Mouse (Mus musculus) left cerebral cortex, postnatal 4 days (tissue): Measurements from ENCODE around the gene Kcnj14. TPM values are rescaled to one million over a fixed set of nuclear protein-coding genes. Genes with fewer than 3 reads are reported as not detected.
A peak's percentile ranks its signal among the peaks of the same experiment; 100 is the strongest.

Experiments
- DNase-seq: peaks from one replicate; pipeline ENCODE4 v3.0.0-alpha.2; 2022
- intact Hi-C: fragments of 180-260 bp; cut with DNase I; formaldehyde crosslinking; loops from one replicate; pipeline ENCODE4 v1.15.1; 2025
- total RNA-seq, 2 experiments: library from RNA; stranded (reverse); gene quantifications; 2 replicates each; pipeline ENCODE4 v1.2.3; 2021

The Kcnj14 gene
- total RNA-seq, 2 experiments from 2014 or later, result 1.6 to 2.1 TPM

- DNase-seq, result no peak
- intact Hi-C loops, result loop anchor here (5.0 kb wide), 1 partner anchor 77 kb away; the partner anchor contains the start of gene Fam83e
These were observed 25.7 kb downstream of the Kcnj14 start for GRCm38 (mm10) chr7:45798931-45799330.

- intact Hi-C loops, result loop anchor here (5.0 kb wide), 1 partner anchor 76 kb away; the partner anchor contains the start of gene Fam83e
- no peak for DNase-seq
These were observed 26.1 kb downstream of the Kcnj14 start for GRCm38 (mm10) chr7:45798511-45798836.

GRCm38 (mm10) chr7:45797661-45798510, 26.7 kb downstream of the Kcnj14 start:
- peak; percentile 7 for DNase-seq
- intact Hi-C loops, result loop anchor here (5.0 kb wide), 1 partner anchor 76 kb away; the partner anchor contains the start of gene Fam83e

DNA sequence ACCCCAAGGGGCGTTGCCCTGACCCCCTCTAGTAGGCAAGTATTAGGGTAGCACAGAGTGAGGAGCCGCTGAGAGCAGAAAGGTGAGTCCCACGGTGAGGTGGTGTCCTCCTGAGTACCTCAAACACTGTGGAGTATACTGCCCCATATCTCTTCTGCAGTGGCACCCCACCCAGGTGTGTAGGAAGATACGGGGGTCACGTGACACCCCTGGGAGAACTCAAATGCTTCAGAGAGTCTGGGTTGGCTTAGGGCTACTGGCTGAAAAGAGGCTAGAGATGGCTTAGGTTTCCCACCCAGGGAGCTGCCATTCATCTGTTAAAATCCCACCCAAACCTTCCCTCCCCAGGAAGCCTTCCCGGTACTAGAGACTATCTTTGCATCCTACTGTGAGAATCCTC, 27.6 kb downstream of the Kcnj14 start:
- intact Hi-C loops, result loop anchor here (5.0 kb wide), 1 partner anchor 75 kb away; the partner anchor contains the start of gene Fam83e
- DNase-seq, result no peak

DNA sequence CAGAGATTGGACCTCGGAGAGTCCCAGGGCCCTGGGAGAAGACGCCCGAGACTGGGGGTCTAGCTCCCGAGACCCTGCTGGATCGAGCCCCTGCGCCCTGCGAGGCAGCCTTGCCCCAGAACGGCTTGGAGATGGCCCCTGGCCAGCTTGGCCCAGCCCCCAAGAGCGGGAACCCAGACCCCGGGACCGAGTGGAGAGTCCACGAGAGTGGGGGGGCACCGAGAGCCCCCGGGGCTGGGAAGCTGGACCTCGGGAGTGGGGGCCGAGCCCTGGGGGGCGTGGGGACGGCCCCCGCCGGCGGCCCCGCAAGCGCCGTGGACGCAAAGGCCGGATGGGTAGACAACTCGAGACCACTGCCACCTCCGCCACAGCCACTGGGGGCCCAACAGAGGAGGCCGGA, 29.6 kb downstream of the Kcnj14 start:
- DNase-seq, result peak; percentile 17
- intact Hi-C loops, result loop anchor here (5.0 kb wide), 1 partner anchor 73 kb away; the partner anchor contains the start of gene Fam83e

DNA sequence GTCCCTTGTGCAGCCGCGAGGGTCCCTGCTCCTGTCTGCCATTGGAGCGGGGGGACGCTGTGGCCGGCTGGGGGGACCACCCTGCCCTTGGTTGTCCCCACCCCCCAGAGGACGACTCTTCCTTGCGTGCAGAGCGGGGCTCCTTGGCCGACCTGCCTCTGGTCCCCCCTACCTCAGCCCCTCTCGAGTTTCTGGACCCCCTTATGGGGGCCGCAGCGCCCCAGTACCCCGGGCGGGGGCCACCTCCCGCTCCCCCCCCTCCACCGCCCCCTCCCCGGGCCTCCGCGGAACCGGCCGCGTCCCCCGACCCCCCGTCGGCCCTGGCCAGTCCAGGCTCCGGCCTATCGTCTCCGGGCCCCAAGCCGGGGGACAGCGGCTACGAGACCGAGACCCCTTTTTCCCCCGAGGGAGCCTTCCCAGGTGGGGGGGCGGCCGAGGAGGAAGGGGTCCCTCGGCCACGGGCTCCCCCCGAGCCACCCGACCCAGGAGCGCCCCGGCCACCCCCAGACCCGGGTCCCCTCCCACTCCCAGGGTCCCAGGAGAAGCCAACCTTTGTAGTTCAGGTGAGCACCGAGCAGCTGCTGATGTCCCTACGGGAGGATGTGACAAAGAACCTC, 30.5 kb downstream of the Kcnj14 start:
- DNase-seq, result peak; percentile 12
- intact Hi-C loops, result no loop called here

GRCm38 (mm10) chr7:45793240-45793639, 31.3 kb downstream of the Kcnj14 start:
- DNase-seq, result no peak

DNA sequence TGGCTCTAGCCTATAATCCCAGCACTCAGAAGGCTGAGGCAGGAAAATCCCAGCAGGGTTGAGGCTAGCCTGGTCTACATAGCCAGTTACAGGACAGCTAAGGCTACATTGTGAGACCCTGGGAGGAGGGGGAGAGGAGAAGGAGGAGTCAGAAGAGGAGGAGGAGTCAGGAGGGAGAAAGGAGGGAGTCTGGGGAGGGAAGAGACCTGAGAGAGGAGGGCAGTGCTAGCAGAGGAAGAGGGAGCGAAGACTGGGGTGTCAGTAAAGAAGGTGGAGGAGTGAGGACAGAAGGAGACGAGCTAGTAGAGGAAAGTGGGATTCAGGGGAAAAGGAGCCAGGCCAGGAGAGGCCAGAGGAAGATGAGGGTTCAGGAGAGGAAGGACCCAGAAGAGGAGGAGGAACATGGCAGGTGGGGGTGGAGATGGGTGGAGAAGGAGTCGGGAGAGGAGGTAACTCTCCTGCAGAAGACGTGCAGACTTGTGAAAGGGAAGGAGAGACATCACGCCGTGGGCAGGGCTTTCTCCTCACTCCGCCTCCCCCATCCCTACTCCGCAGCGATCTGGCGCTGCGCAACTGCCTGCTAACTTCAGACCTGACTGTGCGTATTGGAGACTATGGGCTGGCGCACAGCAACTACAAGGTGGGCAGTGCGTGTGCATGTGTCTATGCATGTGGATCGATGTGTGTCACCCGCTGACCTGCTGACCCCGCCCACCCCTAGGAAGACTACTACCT, 32.7 kb downstream of the Kcnj14 start:
- no peak for DNase-seq
- intact Hi-C loops, result no loop called here

More at GRCm38 (mm10) chr7:45793240-45793639, 31.3 kb downstream of the Kcnj14 start:
- intact Hi-C loops, result no loop called here

DNA sequence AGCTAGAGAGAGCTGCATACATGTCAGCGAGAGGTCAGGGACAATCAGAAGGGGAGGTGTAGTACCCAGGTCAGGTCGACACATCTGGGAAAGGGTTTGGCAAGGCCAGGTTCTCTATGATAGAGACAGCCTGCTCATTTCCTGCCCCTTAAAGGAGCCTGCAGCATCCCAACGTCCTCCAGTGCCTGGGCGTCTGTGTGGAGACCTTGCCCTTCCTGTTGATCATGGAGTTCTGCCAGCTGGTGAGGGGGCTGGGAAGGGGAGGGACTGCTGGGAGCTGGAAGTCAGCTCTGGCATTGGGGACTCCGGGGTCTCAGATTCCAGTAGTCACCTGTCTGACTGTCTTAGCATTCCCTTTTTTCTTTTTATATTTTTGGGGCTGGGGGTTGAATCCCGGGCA, 33.9 kb downstream of the Kcnj14 start:
- intact Hi-C loops, result no loop called here
- no peak for DNase-seq

GRCm38 (mm10) chr7:45787642-45788041, 36.9 kb downstream of the Kcnj14 start:
- intact Hi-C loops, result no loop called here
- DNase-seq, result no peak

- peak; percentile 43 for DNase-seq
- intact Hi-C loops, result no loop called here
These were observed 37.7 kb downstream of the Kcnj14 start for GRCm38 (mm10) chr7:45786661-45787413.

- peak; percentile 86 for DNase-seq
- intact Hi-C loops, result no loop called here
These were observed 38.4 kb downstream of the Kcnj14 start for GRCm38 (mm10) chr7:45786136-45786578.

DNA sequence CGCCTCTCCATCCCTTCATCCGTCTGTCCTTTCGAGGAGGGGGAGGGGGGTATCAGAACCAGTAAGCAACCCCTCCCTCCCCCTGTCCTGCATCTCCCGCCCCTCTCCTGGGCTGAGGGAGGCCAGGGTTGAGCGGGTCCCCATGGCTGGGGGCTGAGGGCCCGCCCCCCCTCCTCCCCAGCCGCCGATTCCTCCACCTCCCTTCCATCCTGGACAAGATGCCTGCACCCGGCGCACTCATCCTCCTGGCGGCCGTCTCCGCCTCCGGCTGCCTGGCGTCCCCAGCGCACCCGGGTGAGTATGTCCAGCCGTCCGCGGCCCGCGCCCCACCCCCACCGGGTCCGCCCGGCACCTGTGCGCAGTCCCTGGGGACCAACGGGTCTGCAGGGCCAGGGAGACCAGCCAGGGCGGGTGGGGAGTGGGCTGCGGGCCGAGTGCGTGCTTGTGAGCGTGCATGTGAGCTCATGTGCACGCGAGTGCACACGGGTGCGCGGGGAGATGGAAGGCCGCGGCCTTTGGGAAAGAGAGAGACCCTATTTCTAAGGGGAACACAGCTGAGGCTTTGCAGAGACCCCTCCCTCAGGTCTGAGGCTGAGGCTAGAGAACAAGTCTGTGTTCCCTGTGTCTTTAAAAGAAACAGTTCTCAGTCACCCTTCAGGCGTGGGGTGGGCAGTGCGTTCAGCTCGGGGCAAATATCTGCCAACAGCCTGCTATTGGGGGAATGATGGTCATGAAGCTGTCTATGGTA, 39.0 kb downstream of the Kcnj14 start:
- intact Hi-C loops, result no loop called here
- DNase-seq, result peak; percentile 82

- DNase-seq, result peak; percentile 97
- intact Hi-C loops, result no loop called here
These were observed 39.8 kb downstream of the Kcnj14 start, which contains the start of gene Sult2b1 for GRCm38 (mm10) chr7:45784524-45785372. Gene Sult2b1 (minus strand): TSS chr7:45784669.

- peak; percentile 86 for DNase-seq
- intact Hi-C loops, result no loop called here
These were observed 41.0 kb downstream of the Kcnj14 start, which contains the start of gene Lmtk3 for GRCm38 (mm10) chr7:45783511-45784091. Gene Lmtk3 (plus strand): TSS chr7:45783738.

GRCm38 (mm10) chr7:45782271-45782670, 42.3 kb downstream of the Kcnj14 start:
- intact Hi-C loops, result no loop called here
- DNase-seq, result no peak

- intact Hi-C loops, result no loop called here
- DNase-seq, result no peak
These were observed 45.4 kb downstream of the Kcnj14 start for GRCm38 (mm10) chr7:45779081-45779641.

GRCm38 (mm10) chr7:45775237-45775636, 49.3 kb downstream of the Kcnj14 start:
- DNase-seq, result no peak
- intact Hi-C loops, result no loop called here
